Mouse (Mus musculus) heart, adult 8-10 months (tissue): ENCODE data around the gene Stox2. TPM values are rescaled to one million over a fixed set of nuclear protein-coding genes. Genes with fewer than 3 reads are reported as not detected.

Experiments used
- DNase-seq: peaks from one replicate; pipeline ENCODE4 v3.0.0; 2022; ENCODE audit warnings: low spot score
- total RNA-seq, 4 experiments: library from RNA; stranded (reverse); gene quantifications; 2 replicates each; pipeline ENCODE4 v1.2.4; 2022

Gene Stox2
- total RNA-seq, 4 experiments from 2014 or later: 8.4 to 10.6 (median 10.0) TPM

DNA sequence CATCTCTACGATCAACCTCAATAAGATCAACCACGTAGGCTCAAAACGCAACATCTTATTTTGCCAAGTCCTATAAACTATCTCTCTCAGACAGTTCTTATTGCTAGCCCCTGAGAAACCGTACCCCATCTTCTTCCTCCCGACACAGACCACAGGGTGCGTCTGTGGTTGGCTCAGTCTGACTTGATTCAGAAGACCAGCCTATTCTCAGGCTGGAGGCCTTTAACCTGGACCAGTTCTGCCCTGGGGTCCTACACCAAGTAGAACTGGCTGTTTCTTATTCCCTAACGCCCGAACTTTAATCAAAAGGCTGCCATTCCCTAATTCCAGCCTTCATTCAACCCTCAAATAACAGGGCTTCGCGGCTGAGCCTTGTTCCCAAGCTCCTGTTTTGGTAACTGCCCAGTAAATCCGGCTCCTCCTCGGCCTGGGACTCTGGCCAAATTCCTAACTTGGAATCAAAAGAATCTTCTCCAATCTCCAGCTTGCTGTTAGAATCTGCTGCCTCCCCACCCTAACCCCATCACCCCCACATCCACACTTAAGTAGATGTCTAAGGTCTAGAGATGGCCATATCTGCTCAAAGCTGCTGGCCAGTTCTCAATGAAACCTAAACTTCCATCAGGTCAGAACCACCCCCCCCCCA lies 91.5 kb downstream of the Stox2 start:
- no peak for DNase-seq

DNA sequence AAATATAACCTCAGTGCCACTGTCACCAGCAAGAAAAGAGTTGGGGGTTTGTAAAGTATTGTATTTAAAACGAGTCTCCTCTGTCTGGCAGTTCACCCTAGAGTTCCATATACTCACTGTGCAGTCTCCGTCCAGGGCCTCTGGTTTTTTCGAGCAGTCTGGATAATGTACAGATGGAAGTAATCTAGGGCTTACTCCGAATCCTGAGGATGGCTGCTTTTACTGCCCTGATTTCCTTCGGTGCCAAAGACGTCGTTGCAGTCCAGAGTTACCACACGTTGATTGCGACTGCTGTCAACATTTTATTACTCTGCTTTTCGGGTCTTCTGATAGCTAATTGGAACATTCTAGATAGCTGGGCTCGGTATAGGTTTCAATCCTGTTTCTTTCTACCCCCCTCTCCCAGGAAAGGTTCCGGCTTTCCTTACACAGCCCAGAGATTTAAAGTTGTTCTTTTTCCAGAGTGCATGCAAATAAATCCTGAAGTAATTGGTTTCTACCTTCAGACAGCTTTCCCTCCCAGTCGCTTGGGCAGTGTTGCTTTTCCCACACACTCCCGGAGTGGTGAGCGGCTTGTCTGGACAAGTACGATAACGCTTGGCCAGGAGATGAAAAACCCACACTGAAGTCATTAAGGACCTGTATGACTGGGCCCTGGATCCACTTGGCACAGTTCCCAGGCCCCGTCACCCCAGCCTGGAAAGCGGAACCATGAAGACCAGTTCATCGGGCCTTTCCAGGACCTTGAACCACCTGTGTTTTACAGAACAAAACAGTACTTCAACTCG lies 94.1 kb downstream of the Stox2 start:
- DNase-seq: peak; percentile 63

DNA sequence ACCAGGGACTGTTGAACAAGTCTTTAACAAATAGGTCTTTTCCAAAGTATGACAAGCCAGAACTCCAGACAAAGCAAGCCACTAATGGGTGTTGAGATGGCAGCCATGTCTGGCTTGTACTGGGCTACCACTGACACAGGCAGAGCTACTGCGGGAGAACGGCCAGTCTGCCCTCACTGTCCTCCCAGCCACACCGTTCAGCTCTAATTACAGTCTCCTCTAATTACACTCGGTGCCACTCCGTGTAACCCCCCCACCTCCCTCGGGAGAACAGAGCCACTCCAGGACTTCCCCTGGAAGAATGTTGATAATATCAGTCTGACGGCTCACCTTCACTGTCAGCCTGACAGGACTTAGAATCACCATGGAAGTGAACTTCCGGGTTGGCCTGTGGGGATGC lies 97.1 kb downstream of the Stox2 start:
- no peak for DNase-seq

DNA sequence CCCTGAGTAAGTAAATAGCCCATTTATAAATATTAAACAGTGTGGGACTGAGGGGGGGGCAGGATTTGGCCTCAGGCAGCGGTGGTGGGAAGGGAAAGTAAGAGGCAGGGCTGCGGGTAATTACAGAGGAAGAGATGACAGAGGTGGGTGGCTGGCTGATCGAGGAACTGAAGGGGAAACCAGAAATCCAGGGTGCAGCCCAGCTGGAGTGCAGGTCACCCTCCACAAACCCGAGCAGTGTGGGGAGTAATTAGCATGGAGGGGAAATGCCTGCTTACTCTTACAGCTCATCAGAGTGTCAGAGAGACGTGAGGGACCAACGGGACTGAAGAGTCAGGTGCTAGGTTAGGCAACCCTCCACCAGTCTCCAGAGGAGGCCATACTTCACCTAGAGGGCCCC lies 98.4 kb downstream of the Stox2 start:
- no peak for DNase-seq

DNA sequence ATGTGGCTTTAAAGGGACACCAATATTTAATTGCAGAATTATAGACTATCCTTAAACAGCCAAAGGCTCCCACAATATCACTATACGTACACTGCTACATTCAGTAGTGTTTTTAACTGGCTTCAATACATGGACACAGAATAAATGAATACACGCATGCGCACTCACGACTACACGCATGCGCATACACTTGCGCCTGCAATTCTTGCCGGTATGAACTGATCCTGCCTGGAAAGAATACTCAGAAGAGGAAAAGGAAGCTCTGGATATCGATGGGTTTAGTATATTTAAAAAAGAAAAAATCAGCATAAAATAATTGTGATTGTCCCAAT lies 100.4 kb downstream of the Stox2 start:
- no peak for DNase-seq

DNA sequence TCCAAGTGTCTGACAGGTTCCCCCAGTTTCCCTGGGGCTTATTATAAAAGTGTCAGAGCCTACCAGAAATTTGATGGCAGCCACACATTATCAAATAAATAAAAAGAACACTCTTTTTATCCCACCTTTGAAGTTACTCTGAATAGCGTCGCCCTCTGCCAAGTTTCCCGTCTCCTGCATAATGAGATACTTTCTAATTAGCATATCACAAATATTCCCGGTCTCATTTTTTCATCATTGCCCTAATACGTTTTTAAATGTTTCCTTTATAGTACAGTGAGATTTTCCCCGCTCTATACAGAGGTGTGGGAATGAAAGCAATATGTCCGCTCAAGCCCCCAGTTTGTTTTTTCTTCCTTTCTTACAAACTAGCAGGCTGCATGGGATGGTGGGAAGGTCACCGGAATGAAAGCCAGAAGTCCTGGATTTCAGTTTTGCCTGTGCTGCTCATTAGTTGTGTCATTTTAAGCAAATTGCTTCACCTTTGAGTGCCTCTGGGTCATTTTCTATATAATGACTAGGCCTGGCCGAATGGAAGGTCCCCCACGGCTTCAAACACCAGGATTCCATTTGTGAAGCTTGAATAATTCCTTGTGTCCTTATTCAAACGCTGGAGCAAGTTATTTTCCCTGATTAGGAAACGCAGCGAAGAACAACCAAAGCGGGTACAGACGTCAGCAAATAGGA lies 100.9 kb downstream of the Stox2 start:
- no peak for DNase-seq

DNA sequence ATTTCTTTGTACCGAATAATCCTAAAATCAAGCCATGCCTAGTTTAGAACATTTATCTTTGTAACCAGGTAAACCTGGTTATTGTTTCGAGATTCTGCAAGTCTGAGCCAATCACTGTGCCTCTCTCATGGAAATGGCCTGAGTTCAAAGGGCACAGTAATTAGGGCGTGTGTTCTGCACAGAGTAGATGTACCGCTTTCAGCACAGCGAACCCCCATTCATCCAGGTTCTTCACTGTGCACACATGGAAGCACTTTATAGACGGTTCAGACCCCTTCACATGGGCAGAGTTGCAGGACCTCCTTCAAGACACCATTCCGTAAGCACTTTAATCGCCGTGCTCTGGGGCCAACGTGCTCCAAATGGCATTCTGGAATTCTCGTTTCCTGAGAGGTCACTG lies 104.7 kb downstream of the Stox2 start:
- no peak for DNase-seq

DNA sequence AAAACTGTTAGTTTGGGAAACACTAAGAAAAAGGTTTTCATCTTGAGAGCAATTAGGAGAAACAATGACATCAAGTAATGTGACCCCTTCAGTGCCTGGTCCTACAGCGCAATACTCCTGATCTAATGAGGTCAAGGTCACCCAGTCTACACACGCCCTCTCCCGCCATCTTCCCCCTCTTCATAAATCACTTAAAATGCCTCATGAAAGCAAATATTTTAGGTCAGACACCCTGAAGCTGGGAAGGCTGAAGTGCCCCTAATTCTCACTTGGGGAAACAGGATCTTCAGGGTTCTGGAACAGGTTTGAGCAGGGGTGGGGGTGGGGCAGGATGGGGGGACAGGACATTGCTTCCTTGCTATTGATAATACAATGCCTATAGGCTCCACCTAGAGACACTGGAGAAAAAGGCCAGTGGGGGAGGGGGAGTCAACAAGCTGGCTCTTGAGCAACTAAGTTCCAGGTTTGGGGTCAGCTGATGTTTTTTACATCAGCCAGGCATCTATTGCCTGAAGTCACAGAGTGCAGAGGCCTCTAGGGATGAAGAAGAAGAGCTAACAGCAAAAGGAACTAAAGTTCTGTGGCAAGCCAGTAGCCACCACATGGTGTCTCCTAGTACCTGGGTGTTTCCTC lies 107.4 kb downstream of the Stox2 start:
- DNase-seq: no peak

DNA sequence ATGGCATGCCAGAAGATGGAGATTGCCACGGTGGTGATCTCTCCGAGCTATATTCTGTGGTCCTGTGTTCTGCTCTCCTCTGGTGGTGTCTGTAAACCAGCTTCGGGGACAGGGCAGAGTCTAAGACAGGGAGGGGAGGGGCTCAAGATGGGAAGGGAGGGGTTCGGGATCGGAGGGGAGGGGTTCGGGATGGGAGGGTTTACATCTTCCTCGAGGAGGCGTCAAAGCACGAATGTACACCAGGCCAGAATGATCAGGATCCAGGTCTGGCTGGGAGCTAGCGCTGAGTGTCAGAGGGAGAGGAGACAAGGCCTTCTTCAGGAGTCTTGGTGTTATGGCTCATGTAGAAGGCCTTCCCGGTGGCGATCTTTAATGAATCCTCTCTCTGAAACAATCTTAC lies 109.7 kb downstream of the Stox2 start:
- DNase-seq: no peak

DNA sequence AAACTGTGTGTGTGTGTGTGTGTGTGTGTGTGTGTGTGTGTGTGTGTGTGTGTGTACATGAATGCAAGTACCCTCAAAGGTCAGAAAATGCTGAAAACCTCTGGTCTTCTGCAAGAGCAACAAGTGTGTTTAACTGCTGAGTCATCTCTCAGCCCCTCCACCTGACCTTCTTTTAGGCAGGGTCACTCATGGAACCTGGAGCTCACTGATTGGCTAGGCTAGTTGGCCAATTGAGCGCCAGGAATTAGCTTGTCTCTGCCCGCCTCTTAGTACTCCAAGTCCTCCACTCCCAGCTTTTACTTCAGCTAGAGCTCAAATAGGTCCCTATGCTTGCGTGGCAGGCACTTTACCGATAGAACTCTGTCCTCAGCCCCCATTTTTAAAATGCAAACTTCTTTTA lies 110.2 kb downstream of the Stox2 start:
- no peak for DNase-seq

DNA sequence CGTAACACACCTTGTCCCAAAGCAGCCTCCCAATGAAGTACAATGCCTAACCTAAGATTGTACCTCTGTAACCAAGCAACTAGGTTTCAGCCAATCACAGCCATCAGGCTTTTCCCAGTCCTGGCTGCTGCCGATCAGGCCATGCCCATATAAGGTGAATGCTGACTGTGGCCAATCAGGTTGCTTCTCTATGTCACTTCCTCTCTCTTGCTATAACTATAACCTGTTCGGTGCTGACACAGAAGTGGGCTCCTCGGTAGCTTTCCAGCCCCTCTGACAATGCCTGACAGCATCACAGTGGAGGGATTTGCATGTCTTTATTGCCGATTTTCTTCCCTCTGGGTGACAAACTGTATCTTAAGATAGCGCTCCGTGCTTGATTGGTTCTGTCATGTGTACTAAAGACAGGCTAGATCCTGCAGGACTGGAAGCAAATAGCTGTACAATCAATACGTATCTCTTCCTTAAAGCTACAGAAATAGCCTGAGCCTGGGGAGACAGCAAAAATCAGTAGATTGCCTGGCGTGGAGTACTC lies 111.9 kb downstream of the Stox2 start:
- DNase-seq: peak; percentile 24

DNA sequence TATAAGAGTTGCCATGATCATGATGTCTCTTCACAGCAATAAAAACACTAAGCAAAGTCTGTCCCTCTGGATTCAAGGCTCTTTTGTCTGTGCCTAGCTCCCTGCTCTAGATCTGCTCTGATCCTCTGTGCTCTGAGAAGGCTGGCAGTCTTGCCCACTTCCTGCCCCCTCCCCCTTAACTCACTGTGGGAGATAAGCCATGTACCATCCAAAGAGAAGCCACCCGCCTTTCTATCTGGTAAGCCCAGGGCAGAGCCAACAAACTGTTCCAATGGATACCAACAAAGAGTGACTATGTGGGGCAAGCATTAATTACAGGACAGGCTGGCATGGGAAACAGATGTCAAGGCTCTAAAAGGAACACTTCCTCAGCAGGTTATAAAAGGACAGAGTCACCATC lies 113.2 kb downstream of the Stox2 start:
- no peak for DNase-seq

DNA sequence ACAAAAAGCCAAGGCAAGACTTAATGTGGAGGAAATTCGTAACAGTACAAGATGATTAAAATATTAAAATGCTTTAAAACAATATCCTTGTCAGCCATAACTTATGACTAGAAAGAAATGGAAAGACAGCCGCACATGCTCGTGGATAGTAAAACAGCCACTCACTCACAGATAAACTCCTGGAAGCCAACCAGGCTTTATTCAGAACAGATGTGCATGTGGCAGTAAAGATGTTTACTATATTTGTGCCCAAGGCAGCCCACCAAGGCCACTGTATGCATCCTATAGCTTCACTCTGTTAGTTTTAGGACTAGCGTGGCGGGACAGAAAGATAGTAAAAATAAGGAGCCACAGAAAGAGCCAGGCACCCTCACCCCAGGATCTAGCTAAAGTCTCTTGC lies 115.2 kb downstream of the Stox2 start:
- DNase-seq: no peak

DNA sequence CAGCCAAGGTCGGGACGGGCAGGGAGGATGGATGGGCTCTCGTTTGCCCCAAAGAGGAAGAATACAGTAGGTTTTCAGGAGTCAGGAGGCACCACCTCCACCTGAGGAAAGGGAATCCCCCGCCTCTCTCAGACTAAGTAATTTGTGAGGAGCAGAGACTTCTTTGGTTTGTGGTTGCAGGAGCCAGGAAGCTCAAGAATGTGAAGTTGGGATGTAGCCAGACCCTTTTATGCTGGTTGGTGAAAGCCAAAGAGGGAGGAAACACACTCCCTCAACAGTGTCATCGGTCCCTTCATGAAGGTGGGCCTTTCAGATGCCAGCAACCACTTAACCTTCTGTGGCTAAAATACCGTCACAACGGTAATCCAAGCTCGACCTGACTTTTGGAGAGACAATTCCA lies 119.8 kb downstream of the Stox2 start:
- DNase-seq: no peak

DNA sequence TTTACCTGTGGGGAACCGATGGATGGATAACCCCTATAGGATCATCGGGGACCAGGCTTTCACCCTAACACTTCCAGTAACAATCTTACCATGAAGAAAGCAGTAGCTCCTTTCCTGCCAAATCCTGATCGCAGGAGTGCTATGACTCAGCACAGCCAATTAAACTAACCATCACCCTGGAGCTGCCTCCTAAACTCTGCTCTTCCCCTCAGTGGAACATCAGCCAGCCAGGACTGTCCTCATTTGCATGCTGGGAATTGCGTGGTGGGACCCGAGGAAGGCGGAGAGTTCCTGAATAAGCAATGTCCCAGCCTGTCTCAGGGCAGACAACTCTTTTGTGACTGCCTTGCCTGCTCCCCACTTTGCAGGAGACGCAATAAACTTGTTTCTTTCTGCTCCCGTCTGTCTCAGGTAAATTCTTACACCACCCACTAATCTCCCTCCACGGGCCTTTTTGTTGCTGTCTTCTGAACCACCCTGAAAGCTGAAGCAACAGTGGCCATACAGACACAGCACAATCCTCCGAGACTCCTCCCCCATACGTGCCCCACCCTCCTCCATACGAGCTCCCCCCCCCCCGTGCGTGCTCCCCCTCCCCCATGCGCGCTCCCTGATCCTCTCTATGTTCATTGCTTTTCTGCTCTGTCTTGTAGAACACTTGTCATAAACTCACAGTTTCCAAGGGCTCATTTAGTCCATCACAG lies 121.9 kb downstream of the Stox2 start:
- no peak for DNase-seq

DNA sequence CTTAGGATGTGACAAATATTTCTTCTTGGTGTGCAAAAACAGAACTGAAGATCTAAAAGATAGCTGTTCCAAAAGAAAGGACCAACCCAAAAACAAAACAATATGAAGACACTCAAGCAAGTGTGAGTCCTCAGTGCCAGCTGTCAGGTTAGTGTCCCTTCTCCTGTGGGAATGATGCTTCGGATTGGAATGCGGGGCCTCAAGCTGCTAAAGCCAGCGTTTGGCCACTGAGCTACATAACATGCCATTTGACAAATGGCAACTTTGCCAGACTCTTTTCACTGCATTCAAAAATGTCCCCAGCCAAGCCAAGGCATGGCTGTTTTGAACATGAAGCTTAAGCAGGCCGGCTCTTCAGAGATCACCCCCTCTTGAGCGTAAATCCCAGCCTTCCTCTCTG lies 124.9 kb downstream of the Stox2 start:
- DNase-seq: no peak

DNA sequence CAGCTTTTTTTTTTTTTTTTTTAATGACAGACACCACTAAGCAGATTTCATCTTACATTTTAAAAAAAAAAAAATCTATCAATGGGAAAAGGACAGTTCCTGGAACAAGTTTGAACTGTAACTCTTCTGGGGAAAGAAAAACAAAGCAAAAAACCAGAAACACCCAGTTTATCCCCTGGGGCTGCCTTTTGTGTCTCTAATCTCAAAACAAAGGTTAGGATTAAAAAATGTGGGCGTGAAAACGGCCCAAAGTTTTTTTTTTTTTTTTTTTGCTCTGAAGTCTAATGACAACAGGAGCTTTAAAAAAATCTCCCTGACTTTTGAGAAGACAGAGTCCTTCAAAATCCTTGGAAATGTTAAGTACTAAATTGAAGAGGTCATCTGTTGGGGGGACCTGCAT lies 125.5 kb downstream of the Stox2 start:
- DNase-seq: no peak

DNA sequence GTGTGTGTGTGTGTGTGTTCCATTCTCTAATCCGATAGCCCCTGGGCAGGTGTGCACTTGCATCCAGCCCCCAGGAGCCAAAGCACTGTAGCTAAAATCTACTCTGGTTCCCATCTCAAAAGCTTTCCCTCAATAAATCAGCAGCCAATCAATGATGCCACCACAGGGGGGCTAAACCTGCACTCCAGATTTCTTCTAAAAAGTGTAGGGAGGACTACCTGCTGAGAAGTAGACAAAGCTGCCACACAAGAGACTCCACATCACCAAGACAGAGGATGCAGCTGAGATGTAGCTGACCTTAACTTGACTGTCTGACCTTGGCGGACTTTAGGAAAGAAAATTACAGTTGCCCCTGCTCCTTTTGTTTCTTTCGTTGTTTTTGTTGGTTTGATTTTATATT lies 127.7 kb downstream of the Stox2 start:
- DNase-seq: no peak

DNA sequence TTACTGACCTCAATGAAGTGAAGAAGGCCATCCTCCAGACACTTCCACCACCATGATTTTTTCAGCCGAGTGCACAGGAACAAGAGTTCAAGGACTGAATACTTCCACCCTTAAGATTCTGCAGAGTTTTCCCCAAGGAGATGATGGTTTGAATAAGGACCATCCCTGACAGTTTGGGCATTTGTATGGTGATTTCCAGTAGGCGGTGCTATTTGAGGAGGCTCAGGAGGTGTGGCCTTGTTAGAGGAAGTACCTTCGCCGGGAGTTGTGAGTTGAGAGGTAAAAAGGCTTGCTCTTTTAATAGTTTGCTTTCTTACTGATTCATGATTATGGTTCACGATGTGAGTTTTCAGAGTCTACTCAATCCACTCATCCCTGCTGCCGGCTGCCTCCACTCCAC lies 138.0 kb downstream of the Stox2 start:
- no peak for DNase-seq

DNA sequence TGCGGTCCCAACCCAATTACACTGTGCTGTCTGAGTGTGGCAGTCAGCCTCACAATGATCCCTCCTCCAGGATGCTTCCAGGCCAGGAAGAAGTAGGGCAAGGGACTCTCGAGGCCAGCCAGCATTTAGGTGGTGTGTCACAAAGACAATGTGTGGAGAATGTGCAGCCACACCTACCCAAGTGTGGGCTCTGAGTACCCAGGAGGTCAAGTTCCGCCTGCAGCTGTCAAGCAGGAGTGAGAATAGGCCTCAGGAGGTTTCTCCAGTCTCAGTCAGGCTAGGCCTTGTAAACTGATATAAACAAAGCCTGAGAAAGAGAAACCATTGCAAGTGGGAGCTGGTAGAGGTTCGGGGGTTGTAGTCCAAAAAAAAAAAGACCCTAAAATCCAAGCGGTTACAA lies 139.8 kb downstream of the Stox2 start:
- no peak for DNase-seq

DNA sequence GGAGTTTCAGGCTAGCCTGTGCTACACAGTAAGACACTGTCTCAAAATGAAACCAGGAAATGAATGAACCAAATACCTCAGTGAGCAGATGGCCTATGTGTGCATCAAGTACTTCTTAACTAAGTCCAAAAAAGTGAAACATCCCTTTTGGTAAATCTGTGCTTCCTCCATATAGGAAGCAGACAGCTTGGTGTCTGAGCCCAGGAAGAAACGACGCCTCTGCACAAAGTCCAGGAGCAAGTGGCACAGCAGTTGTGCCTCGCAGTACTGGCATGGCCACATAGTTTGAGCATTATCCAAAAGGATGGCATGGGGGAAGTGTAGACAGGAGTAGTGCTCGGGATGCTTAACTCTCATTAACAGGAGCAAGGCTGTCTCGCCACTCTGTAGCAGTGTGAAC lies 140.3 kb downstream of the Stox2 start:
- DNase-seq: no peak

DNA sequence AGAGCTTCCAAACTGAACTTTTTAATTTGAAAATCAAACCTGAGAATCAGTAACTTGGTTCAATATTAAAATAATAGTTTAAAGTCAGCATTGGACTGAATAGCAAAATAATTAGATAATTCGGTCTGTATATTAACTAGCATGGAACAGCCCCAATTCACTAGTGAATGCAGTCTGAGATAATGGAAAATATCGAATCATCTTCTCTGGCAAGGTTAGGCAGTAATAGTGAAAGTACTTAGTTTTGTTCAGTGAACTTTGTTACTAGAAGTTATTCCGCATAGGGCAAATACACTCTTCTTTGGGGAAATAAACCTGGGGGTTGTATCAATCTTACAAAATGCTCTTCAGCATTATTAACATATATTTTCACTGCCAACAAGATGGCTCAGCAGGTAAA lies 147.7 kb downstream of the Stox2 start:
- DNase-seq: no peak
